19 mouse cellular contexts compared by ENCODE assay signal in the genomic region with DNA sequence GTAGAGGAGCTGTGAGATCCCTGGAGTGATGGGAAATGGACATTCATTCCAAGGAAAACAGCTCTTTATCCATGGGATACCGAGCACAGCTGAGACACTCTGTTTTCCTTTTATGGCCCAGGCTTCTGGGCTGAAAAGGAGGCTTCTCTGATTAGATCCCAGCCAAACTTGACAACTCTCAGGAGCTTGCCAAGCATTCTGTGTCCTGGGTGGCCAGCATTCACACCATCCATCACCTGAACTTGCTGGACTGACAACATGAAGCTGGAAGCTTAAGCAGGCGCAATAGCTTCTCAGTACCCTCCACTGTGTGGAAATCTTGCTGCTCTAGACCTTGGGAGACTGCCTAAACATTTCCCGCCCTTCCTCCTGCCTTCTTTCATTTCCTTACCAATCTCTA.
DNase-seq lines count a peak whose midpoint lies in the region; ATAC-seq and TF ChIP-seq lines count a peak whose summit lies in the region.
"Had no signal": no experiment of that assay in that cellular context is flagged by ENCODE, and none has a peak within 500 bp of the region (broad histone marks: within the 10 kb centered on the region; RNA-seq: fewer than 3 reads in every experiment).

No protein-coding gene starts in this region.

- H3K36me3 ChIP-seq in heart, embryonic 15.5 days = no peaks in the 10 kb centered on the region
- no peaks in the 10 kb centered on the region for H3K36me3 ChIP-seq in kidney, embryonic 16.5 days (ENCODE audit: insufficient read depth, low read length)
- H3K36me3 ChIP-seq in neural tube, embryonic 13.5 days = no peaks in the 10 kb centered on the region
- no peaks in the 10 kb centered on the region for H3K36me3 ChIP-seq in forebrain, postnatal 0 days (ENCODE audit: insufficient read depth)
- H3K36me3 ChIP-seq: forebrain, embryonic 12.5 days; midbrain, embryonic 10.5 days had no signal

- H3K9ac ChIP-seq in heart, embryonic 15.5 days = no peak overlapping the region
- no peak overlapping the region for H3K9ac ChIP-seq in kidney, embryonic 16.5 days (replicated peaks; ENCODE audit: low read length)
- H3K9ac ChIP-seq in neural tube, embryonic 13.5 days = no peak overlapping the region
- H3K9ac ChIP-seq in forebrain, postnatal 0 days = no peak overlapping the region
- H3K9ac ChIP-seq: forebrain, embryonic 12.5 days; liver, postnatal 0 days had no signal

- no peak overlapping the region for H3K4me2 ChIP-seq in heart, embryonic 15.5 days
- no peak overlapping the region for H3K4me2 ChIP-seq in kidney, embryonic 16.5 days (replicated peaks; ENCODE audit: low read depth, low read length)
- no peak overlapping the region for H3K4me2 ChIP-seq in neural tube, embryonic 13.5 days
- no peak overlapping the region for H3K4me2 ChIP-seq in forebrain, postnatal 0 days (ENCODE audit: low read depth)
- H3K4me2 ChIP-seq: forebrain, embryonic 12.5 days had no signal

- intact Hi-C loops in heart, postnatal 14 days (cut with DNase I) = no loop called here

- H3K4me1 ChIP-seq in heart, embryonic 15.5 days (replicated peaks) = no peaks in the 10 kb centered on the region; the same call in 1 of the 2 replicates
- no peaks in the 10 kb centered on the region for H3K4me1 ChIP-seq in kidney, embryonic 16.5 days (ENCODE audit: insufficient read depth, low read length)
- H3K4me1 ChIP-seq in neural tube, embryonic 13.5 days (replicated peaks) = peaks cover 13% of the 10 kb centered on the region
- no peaks in the 10 kb centered on the region for H3K4me1 ChIP-seq in forebrain, postnatal 0 days (ENCODE audit: insufficient read depth)
- H3K4me1 ChIP-seq: forebrain, embryonic 12.5 days; midbrain, embryonic 10.5 days had no signal

- H3K27ac ChIP-seq in heart, embryonic 15.5 days = no peak overlapping the region
- peak overlapping the region; percentile 43; the same call in 1 of the 2 replicates for H3K27ac ChIP-seq in kidney, embryonic 16.5 days (ENCODE audit: low read length)
- 0 out of 2 replicates have a peak overlapping the region, but pooled peaks have one; percentile 33 for H3K27ac ChIP-seq in neural tube, embryonic 13.5 days (replicated peaks)
- H3K27ac ChIP-seq in forebrain, postnatal 0 days (ENCODE audit: low read depth, low read length) = no peak overlapping the region
- H3K27ac ChIP-seq: forebrain, embryonic 12.5 days; layer of hippocampus, adult 2 months; midbrain, embryonic 10.5 days had no signal

- 36% methylated on average over 3 of the region's 3 CpGs for WGBS in heart, embryonic 15.5 days
- WGBS in kidney, embryonic 16.5 days = 48% methylated on average over 3 of the region's 3 CpGs
- WGBS in neural tube, embryonic 13.5 days = 61% methylated on average over 3 of the region's 3 CpGs
- 77% methylated on average over 3 of the region's 3 CpGs for WGBS in forebrain, postnatal 0 days

- no peak for TF ChIP-seq CTCF in forebrain, postnatal 0 days (IDR thresholded peaks at IDR 0.05; ENCODE audit: low read depth)

- no peaks in the 10 kb centered on the region for H3K9me3 ChIP-seq in heart, embryonic 15.5 days (replicated peaks)
- H3K9me3 ChIP-seq in kidney, embryonic 16.5 days (ENCODE audit: low read length) = no peaks in the 10 kb centered on the region
- no peaks in the 10 kb centered on the region for H3K9me3 ChIP-seq in neural tube, embryonic 13.5 days
- no peaks in the 10 kb centered on the region for H3K9me3 ChIP-seq in forebrain, postnatal 0 days (ENCODE audit: low read length)
- H3K9me3 ChIP-seq: forebrain, embryonic 12.5 days; midbrain, embryonic 10.5 days had no signal

- H3K4me3 ChIP-seq in heart, embryonic 15.5 days = no peak overlapping the region
- no peak overlapping the region for H3K4me3 ChIP-seq in kidney, embryonic 16.5 days (ENCODE audit: low read length)
- H3K4me3 ChIP-seq in neural tube, embryonic 13.5 days = no peak overlapping the region
- no peak overlapping the region for H3K4me3 ChIP-seq in forebrain, postnatal 0 days (ENCODE audit: low read depth, low read length)
- H3K4me3 ChIP-seq: forebrain, embryonic 12.5 days; layer of hippocampus, adult 2 months; midbrain, embryonic 10.5 days had no signal

- no peak for DNase-seq in heart, postnatal 14 days
- DNase-seq in kidney, adult 8-10 months = no peak
- DNase-seq in neural tube, embryonic 10.5 days (ENCODE audit: extremely low spot score, low spot score) = no peak
- DNase-seq in forebrain, postnatal 0 days = no peak
- DNase-seq: adrenal gland, postnatal 10 days; cerebellum, adult 11 months; cerebellum, postnatal 14 days; gastrocnemius, postnatal 25 days; kidney, adult 18-20 months; liver; liver, postnatal 0 days; right cerebral cortex, adult 18-20 months; thymus, postnatal 36 days had no signal

- peak; percentile 47; the same call in 1 of the 2 replicates for ATAC-seq in heart, embryonic 15.5 days (replicated peaks; ENCODE audit: insufficient number of reproducible peaks, insufficient read depth, low FRiP score, low read depth)
- peak; percentile 58 for ATAC-seq in kidney, embryonic 16.5 days (ENCODE audit: low FRiP score, low TSS enrichment)
- 0 out of 2 replicates have a peak, but pooled peaks have one; percentile 50 for ATAC-seq in neural tube, embryonic 13.5 days (ENCODE audit: low read depth)
- no peak for ATAC-seq in forebrain, postnatal 0 days
- ATAC-seq: liver, postnatal 0 days had no signal

- no peaks in the 10 kb centered on the region for H3K27me3 ChIP-seq in heart, embryonic 15.5 days
- no peaks in the 10 kb centered on the region for H3K27me3 ChIP-seq in kidney, embryonic 16.5 days (ENCODE audit: insufficient read depth, low read length)
- no peaks in the 10 kb centered on the region for H3K27me3 ChIP-seq in neural tube, embryonic 13.5 days
- no peaks in the 10 kb centered on the region for H3K27me3 ChIP-seq in forebrain, postnatal 0 days (ENCODE audit: insufficient read depth, low read length)
- H3K27me3 ChIP-seq: forebrain, embryonic 12.5 days had no signal

Comparison
In these comparisons a context has a peak if more than half of its experiments do, and no peak if none do; other contexts are left out.
1. H3K27ac ChIP-seq: peak in kidney, embryonic 16.5 days (single experiment) and neural tube, embryonic 13.5 days (single experiment); none in heart, embryonic 15.5 days (single experiment) and forebrain, postnatal 0 days (single experiment).